Mouse (Mus musculus) liver, adult 2 months (tissue): ENCODE results near the gene Plk2.

Experiments
- CTCF ChIP-seq: fragments of 200-500 bp; IDR thresholded peaks from 2 replicates; pipeline ENCODE4 v1.5.1; 2011; ENCODE audit warnings: low read depth, low read length, control low read depth
- POLR2A ChIP-seq: fragments of 200-500 bp; IDR thresholded peaks from 2 replicates; pipeline ENCODE4 v1.6.1; 2011; ENCODE audit warnings: low read length, control low read depth; ENCODE audit not compliant: insufficient read depth; ENCODE audit errors: extremely low read depth

- TF ChIP-seq CTCF (no peak), POLR2A (no peak)
Measured at GRCm38 (mm10) chr13:110395916-110396685, 1.3 kb downstream of the Plk2 start.
